Mouse (Mus musculus): ENCODE measurements at regions not wholly inside any gene's neighbourhood (a gene's known extent, or its start where the extent isn't known, plus 50 kb on each side); places are given as distances from the start of the nearest gene placed in this dataset.

DNA sequence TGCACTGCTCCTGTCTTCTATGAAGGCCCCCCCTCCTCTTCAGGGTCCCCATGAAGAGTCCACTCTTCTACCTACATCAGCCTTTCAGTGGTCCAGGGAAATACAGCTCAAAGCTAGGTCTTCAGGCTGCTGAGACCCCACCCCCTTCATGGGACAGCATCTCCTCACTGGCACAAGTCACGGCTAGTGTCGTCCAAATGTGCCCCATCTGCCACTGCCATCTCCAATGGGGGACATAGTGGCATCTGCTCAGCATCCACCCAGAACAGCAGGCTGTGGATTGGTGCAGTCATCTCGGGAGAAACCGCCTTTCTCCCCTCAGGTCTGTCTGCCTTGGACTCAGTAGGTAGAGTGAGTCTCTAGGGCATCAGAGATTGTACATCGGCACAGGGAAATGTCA, 72.1 kb downstream of the 3100002H09Rik start:
- TF ChIP-seq ZC3H11A (IDR thresholded peaks at IDR 0.05; ENCODE audit: low read depth, low read length) (no peak), POLR2A (IDR thresholded peaks at IDR 0.05; ENCODE audit: low read depth, low read length) (no peak), CTCF (conservative IDR thresholded peaks at IDR 0.05 in 1 of 2, IDR thresholded peaks at IDR 0.05 in 1 of 2; ENCODE audit: low read depth in 2 of 2, low read length in 2 of 2) (no peak)

Measured in CH12.LX (cell line).